Mouse (Mus musculus) embryonic facial prominence, embryonic 12.5 days (tissue): ENCODE measurements at regions not wholly inside any gene's neighbourhood (a gene's known extent, or its start where the extent isn't known, plus 50 kb on each side); places are given as distances from the start of the nearest gene placed in this dataset.

Experiments used
- ATAC-seq: fragments of 200-750 bp; cut with Nextera tagmentation; 2 replicates; pipeline ENCODE4 v1.8.0; 2017; ENCODE audit not compliant: insufficient number of reproducible peaks, insufficient read depth, low FRiP score, low TSS enrichment
- H3K27ac ChIP-seq: fragments of 300-500 bp; sonication (generic); 2 replicates; pipeline ENCODE4 v1.5.1; 2016; ENCODE audit warnings: mild to moderate bottlenecking
- H3K27me3 ChIP-seq: fragments of 300-500 bp; sonication (generic); 2 replicates; pipeline ENCODE4 v1.6.1; 2016; ENCODE audit warnings: mild to moderate bottlenecking, moderate library complexity
- H3K36me3 ChIP-seq: fragments of 300-500 bp; sonication (generic); 2 replicates; pipeline ENCODE4 v1.6.1; 2016; ENCODE audit warnings: mild to moderate bottlenecking
- H3K4me1 ChIP-seq: fragments of 300-500 bp; sonication (generic); 2 replicates; pipeline ENCODE4 v1.6.1; 2016
- H3K4me2 ChIP-seq: fragments of 300-500 bp; sonication (generic); replicated peaks from 2 replicates; pipeline ENCODE4 v1.6.1; 2016; ENCODE audit warnings: mild to moderate bottlenecking, moderate library complexity
- H3K4me3 ChIP-seq: fragments of 300-500 bp; sonication (generic); 2 replicates; pipeline ENCODE4 v1.5.1; 2016; ENCODE audit warnings: mild to moderate bottlenecking
- H3K9ac ChIP-seq: fragments of 300-500 bp; sonication (generic); 2 replicates; pipeline ENCODE4 v1.6.1; 2016; ENCODE audit warnings: mild to moderate bottlenecking, moderate library complexity
- H3K9me3 ChIP-seq: fragments of 300-500 bp; sonication (generic); 2 replicates; pipeline ENCODE4 v1.6.1; 2016; ENCODE audit warnings: mild to moderate bottlenecking, moderate library complexity
- WGBS: fragments of 180-500 bp; shearing (Covaris S2); methylation state at CpG from one replicate; pipeline ENCODE4 v1.1.7; 2016; 5-methylcytosine and 5-hydroxymethylcytosine counted together

- Histone ChIP-seq H3K4me1 (no peaks in the 10 kb centered on the region), H3K27me3 (no peaks in the 10 kb centered on the region), H3K9me3 (no peaks in the 10 kb centered on the region), H3K9ac (no peak overlapping the region), H3K27ac (no peak overlapping the region), H3K4me3 (no peak overlapping the region), H3K36me3 (no peaks in the 10 kb centered on the region), H3K4me2 (no peak overlapping the region)
- no peak for ATAC-seq
- whole genome bisulfite sequencing, result 81% methylated on average over 5 of the region's 5 CpGs
These were observed 1066.1 kb downstream of the Gsdmc2 start for GRCm38 (mm10) chr15:62778899-62779298.

- ATAC-seq, result no peak
- WGBS, result 84% methylated on average over 2 of the region's 2 CpGs
- Histone ChIP-seq H3K4me2 (no peak overlapping the region), H3K27me3 (no peaks in the 10 kb centered on the region), H3K4me1 (no peaks in the 10 kb centered on the region), H3K9me3 (no peaks in the 10 kb centered on the region), H3K36me3 (no peaks in the 10 kb centered on the region), H3K27ac (no peak overlapping the region), H3K4me3 (no peak overlapping the region), H3K9ac (no peak overlapping the region)
These were observed 1092.3 kb downstream of the Gsdmc2 start for GRCm38 (mm10) chr15:62752686-62753085.

GRCm38 (mm10) chr15:62743879-62744278 lies 1101.1 kb downstream of the Gsdmc2 start:
- Histone ChIP-seq H3K4me2 (no peak overlapping the region), H3K4me3 (no peak overlapping the region), H3K9ac (no peak overlapping the region), H3K27me3 (no peaks in the 10 kb centered on the region), H3K9me3 (no peaks in the 10 kb centered on the region), H3K36me3 (no peaks in the 10 kb centered on the region), H3K4me1 (no peaks in the 10 kb centered on the region), H3K27ac (no peak overlapping the region)
- no peak for ATAC-seq
- WGBS, result 66% methylated on average over 3 of the region's 3 CpGs

GRCm38 (mm10) chr15:62740746-62741145 lies 1104.2 kb downstream of the Gsdmc2 start:
- no peak for ATAC-seq
- no peak overlapping the region for H3K4me2 ChIP-seq
- WGBS, result 65% methylated on average over 2 of the region's 2 CpGs
- H3K4me3 ChIP-seq, result no peak overlapping the region
- no peaks in the 10 kb centered on the region for H3K27me3 ChIP-seq
- H3K36me3 ChIP-seq, result no peaks in the 10 kb centered on the region
- no peak overlapping the region for H3K27ac ChIP-seq
- H3K9ac ChIP-seq, result no peak overlapping the region
- H3K4me1 ChIP-seq, result no peaks in the 10 kb centered on the region
- no peaks in the 10 kb centered on the region for H3K9me3 ChIP-seq

GRCm38 (mm10) chr15:62735334-62735733 lies 1109.6 kb downstream of the Gsdmc2 start:
- Histone ChIP-seq H3K4me1 (0 out of 2 replicates have a peak, but pooled peaks cover 5% of the 10 kb centered on the region), H3K36me3 (no peaks in the 10 kb centered on the region), H3K27ac (no peak overlapping the region), H3K9ac (no peak overlapping the region), H3K4me2 (no peak overlapping the region), H3K9me3 (no peaks in the 10 kb centered on the region), H3K4me3 (no peak overlapping the region), H3K27me3 (no peaks in the 10 kb centered on the region)
- WGBS, result 61% methylated on average over 1 of the region's 1 CpGs
- no peak for ATAC-seq

- Histone ChIP-seq H3K4me2 (no peak overlapping the region), H3K27ac (no peak overlapping the region), H3K4me3 (no peak overlapping the region), H3K4me1 (0 out of 2 replicates have a peak, but pooled peaks cover 5% of the 10 kb centered on the region), H3K36me3 (no peaks in the 10 kb centered on the region), H3K27me3 (no peaks in the 10 kb centered on the region), H3K9me3 (no peaks in the 10 kb centered on the region), H3K9ac (no peak overlapping the region)
- ATAC-seq, result no peak
- 66% methylated on average over 3 of the region's 3 CpGs for WGBS
These were observed 1110.1 kb downstream of the Gsdmc2 start for GRCm38 (mm10) chr15:62734900-62735299.

GRCm38 (mm10) chr15:62730524-62730923 lies 1114.5 kb downstream of the Gsdmc2 start:
- Histone ChIP-seq H3K9ac (no peak overlapping the region), H3K4me1 (0 out of 2 replicates have a peak, but pooled peaks cover 4% of the 10 kb centered on the region), H3K4me2 (no peak overlapping the region), H3K36me3 (no peaks in the 10 kb centered on the region), H3K27me3 (no peaks in the 10 kb centered on the region), H3K27ac (no peak overlapping the region), H3K9me3 (no peaks in the 10 kb centered on the region), H3K4me3 (no peak overlapping the region)
- no peak for ATAC-seq
- WGBS, result 88% methylated on average over 3 of the region's 3 CpGs

- no peak for ATAC-seq
- Histone ChIP-seq H3K9me3 (no peaks in the 10 kb centered on the region), H3K4me1 (no peaks in the 10 kb centered on the region), H3K27me3 (no peaks in the 10 kb centered on the region), H3K9ac (no peak overlapping the region), H3K4me2 (no peak overlapping the region), H3K36me3 (no peaks in the 10 kb centered on the region), H3K27ac (no peak overlapping the region), H3K4me3 (no peak overlapping the region)
- WGBS, result 42% methylated on average over 3 of the region's 3 CpGs
These were observed 1130.7 kb downstream of the Gsdmc2 start for GRCm38 (mm10) chr15:62714265-62714664.

GRCm38 (mm10) chr15:62712543-62713131 lies 1132.3 kb downstream of the Gsdmc2 start:
- H3K9me3 ChIP-seq, result no peaks in the 10 kb centered on the region
- H3K4me1 ChIP-seq, result no peaks in the 10 kb centered on the region
- H3K27me3 ChIP-seq, result no peaks in the 10 kb centered on the region
- no peak overlapping the region for H3K9ac ChIP-seq
- no peaks in the 10 kb centered on the region for H3K36me3 ChIP-seq
- no peak overlapping the region for H3K27ac ChIP-seq
- no peak for ATAC-seq
- H3K4me2 ChIP-seq, result no peak overlapping the region
- no peak overlapping the region for H3K4me3 ChIP-seq
- WGBS, result 79% methylated on average over 9 of the region's 9 CpGs

- H3K9me3 ChIP-seq, result no peaks in the 10 kb centered on the region
- no peak overlapping the region for H3K4me2 ChIP-seq
- no peaks in the 10 kb centered on the region for H3K27me3 ChIP-seq
- no peak overlapping the region for H3K9ac ChIP-seq
- no peak for ATAC-seq
- H3K27ac ChIP-seq, result no peak overlapping the region
- no peaks in the 10 kb centered on the region for H3K36me3 ChIP-seq
- no peak overlapping the region for H3K4me3 ChIP-seq
- 76% methylated on average over 3 of the region's 3 CpGs for WGBS
- no peaks in the 10 kb centered on the region for H3K4me1 ChIP-seq
These were observed 1132.9 kb downstream of the Gsdmc2 start for GRCm38 (mm10) chr15:62712060-62712542.

- no peak overlapping the region for H3K27ac ChIP-seq
- H3K36me3 ChIP-seq, result no peaks in the 10 kb centered on the region
- no peak overlapping the region for H3K4me2 ChIP-seq
- no peak overlapping the region for H3K4me3 ChIP-seq
- no peaks in the 10 kb centered on the region for H3K27me3 ChIP-seq
- 87% methylated on average over 2 of the region's 2 CpGs for WGBS
- H3K4me1 ChIP-seq, result no peaks in the 10 kb centered on the region
- no peak for ATAC-seq
- no peak overlapping the region for H3K9ac ChIP-seq
- no peaks in the 10 kb centered on the region for H3K9me3 ChIP-seq
These were observed 1135.4 kb downstream of the Gsdmc2 start for GRCm38 (mm10) chr15:62709546-62709945.

- H3K36me3 ChIP-seq, result no peaks in the 10 kb centered on the region
- H3K27me3 ChIP-seq, result no peaks in the 10 kb centered on the region
- WGBS, result 63% methylated on average over 1 of the region's 1 CpGs
- H3K4me2 ChIP-seq, result no peak overlapping the region
- no peak overlapping the region for H3K27ac ChIP-seq
- H3K9ac ChIP-seq, result no peak overlapping the region
- H3K4me1 ChIP-seq, result no peaks in the 10 kb centered on the region
- no peak overlapping the region for H3K4me3 ChIP-seq
- H3K9me3 ChIP-seq, result no peaks in the 10 kb centered on the region
- ATAC-seq, result no peak
These were observed 1146.4 kb downstream of the Gsdmc2 start for GRCm38 (mm10) chr15:62698559-62698958.
